9 mouse cellular contexts compared by ENCODE assay signal in genomic region chr9:114057090-114057796, GRCm38 (mm10). TPM values are rescaled to one million over a fixed set of nuclear protein-coding genes. Genes with fewer than 3 reads are reported as not detected.
DNase-seq lines count a peak whose midpoint lies in the region; ATAC-seq and TF ChIP-seq lines count a peak whose summit lies in the region.
"Had no signal": no experiment of that assay in that cellular context is flagged by ENCODE, and none has a peak within 500 bp of the region (broad histone marks: within the 10 kb centered on the region; RNA-seq: fewer than 3 reads in every experiment).

Susd5 (plus strand) TSS chr9:114057140.

- no peaks in the 10 kb centered on the region for H3K9me3 ChIP-seq in kidney, embryonic 14.5 days (ENCODE audit: control insufficient read depth, low read length)
- H3K9me3 ChIP-seq in limb, embryonic 15.5 days, result no peaks in the 10 kb centered on the region

- no peak for DNase-seq in kidney, postnatal 25 days
- DNase-seq in Muller cell, postnatal 12 days (ENCODE audit: inconsistent ontology term), result peak; percentile 59
- no peak for DNase-seq in urinary bladder, postnatal 10 days (ENCODE audit: low spot score)
- DNase-seq in spleen, postnatal 14 days (ENCODE audit: low spot score in 2 of 2), result no peak

- TF ChIP-seq CTCF in embryonic fibroblast, embryonic 13.5 days (IDR thresholded peaks at IDR 0.05; ENCODE audit: borderline replicate concordance, insufficient read depth, low read length), result no peak

- H3K9ac ChIP-seq in kidney, embryonic 14.5 days (ENCODE audit: low read depth, low read length), result peak within 1 kb of the TSS; percentile 25; the same call in 1 of the 2 replicates
- peak within 1 kb of the TSS; percentile 29 for H3K9ac ChIP-seq in limb, embryonic 15.5 days

- TF ChIP-seq POLR2A in embryonic fibroblast, embryonic 13.5 days (IDR thresholded peaks at IDR 0.05; ENCODE audit: low read depth, low read length), result no peak

- ATAC-seq in kidney, embryonic 14.5 days (ENCODE audit: low FRiP score, low TSS enrichment), result peak; percentile 72
- ATAC-seq in limb, embryonic 15.5 days (ENCODE audit: insufficient number of reproducible peaks, low FRiP score, low TSS enrichment, low read depth), result peak; percentile 66; the same call in 1 of the 2 replicates
- no peak for ATAC-seq in megakaryocyte-erythroid progenitor cell, adult 5-6 weeks (replicated peaks; ENCODE audit: low FRiP score, low TSS enrichment, poor library complexity, severe bottlenecking)
- ATAC-seq: Patski had no signal

- H3K4me2 ChIP-seq in kidney, embryonic 14.5 days (replicated peaks; ENCODE audit: low read depth, low read length), result peak within 1 kb of the TSS; percentile 87
- peak within 1 kb of the TSS; percentile 83 for H3K4me2 ChIP-seq in limb, embryonic 15.5 days

- no peak within 1 kb of the TSS for H3K27ac ChIP-seq in kidney, embryonic 14.5 days (ENCODE audit: low read depth, low read length)
- no peak within 1 kb of the TSS for H3K27ac ChIP-seq in embryonic fibroblast, embryonic 13.5 days (ENCODE audit: insufficient read depth, low read length)
- peak within 1 kb of the TSS; percentile 55 for H3K27ac ChIP-seq in limb, embryonic 15.5 days

- peak within 1 kb of the TSS; percentile 54 for H3K4me3 ChIP-seq in kidney, embryonic 14.5 days (ENCODE audit: low read length)
- H3K4me3 ChIP-seq in embryonic fibroblast, embryonic 13.5 days (ENCODE audit: insufficient read depth, low read length), result 0 out of 2 replicates have a peak within 1 kb of the TSS, but pooled peaks have one; percentile 6
- peak within 1 kb of the TSS; percentile 51 for H3K4me3 ChIP-seq in limb, embryonic 15.5 days

- WGBS in kidney, embryonic 14.5 days, result under 1% methylated on average over 58 of the region's 60 CpGs
- under 1% methylated on average over 59 of the region's 60 CpGs for WGBS in limb, embryonic 15.5 days

- H3K36me3 ChIP-seq in kidney, embryonic 14.5 days (ENCODE audit: control insufficient read depth, insufficient read depth, low read length), result no peaks in the 10 kb centered on the region
- H3K36me3 ChIP-seq in limb, embryonic 15.5 days, result no peaks in the 10 kb centered on the region

- H3K27me3 ChIP-seq in kidney, embryonic 14.5 days (ENCODE audit: control insufficient read depth, insufficient read depth, low read length), result peaks cover 34% of the 10 kb centered on the region
- peaks cover 37% of the 10 kb centered on the region for H3K27me3 ChIP-seq in limb, embryonic 15.5 days

- no peaks in the 10 kb centered on the region for H3K4me1 ChIP-seq in kidney, embryonic 14.5 days (ENCODE audit: control insufficient read depth, insufficient read depth, low read length)
- no peaks in the 10 kb centered on the region for H3K4me1 ChIP-seq in embryonic fibroblast, embryonic 13.5 days (ENCODE audit: control insufficient read depth, insufficient read depth, low read length)
- peaks cover 8% of the 10 kb centered on the region for H3K4me1 ChIP-seq in limb, embryonic 15.5 days

RNA-seq across cellular contexts. Expression of gene Susd5, which starts in this region (rescaled TPM):
- polyA plus RNA-seq in kidney, embryonic 14.5 days (2014; fragmentation: Nextera tagmentation; extraction: Ambion mirVana), result 0.20 and 0.45 TPM in 2 replicates
- polyA plus RNA-seq in embryonic fibroblast, embryonic 13.5 days (2011; ENCODE audit: insufficient read length, low read depth, missing spikeins), result 0.12 and 0.51 TPM in 2 replicates
- polyA plus RNA-seq in limb, embryonic 15.5 days (2015; fragmentation: Nextera tagmentation; extraction: Ambion mirVana), result 22.9 and 23.9 TPM in 2 replicates
- total RNA-seq in megakaryocyte-erythroid progenitor cell, adult 5-6 weeks (2014; fragmentation: Nextera tagmentation), result not detected in 2 replicates
- total RNA-seq in megakaryocyte-erythroid progenitor cell, adult 5-6 weeks (2017), result not detected in 2 replicates
- polyA plus RNA-seq: Patski had no signal

Comparison
In these comparisons a context has a peak if more than half of its experiments do, and no peak if none do; other contexts are left out.
1. RNA of gene Susd5 (polyA plus RNA-seq): 22.9 to 23.9 TPM in limb, embryonic 15.5 days; 0.12 to 0.51 TPM in embryonic fibroblast, embryonic 13.5 days and 0.20 to 0.45 TPM in kidney, embryonic 14.5 days; every median in the first group is over 10 times any median in the second.
2. Peak in ATAC-seq, H3K4me3 ChIP-seq, H3K9ac ChIP-seq and H3K4me2 ChIP-seq in kidney, embryonic 14.5 days; RNA of the gene not detected or under 1 TPM.
3. Peak in every context shown above with its lines, with median percentiles within 50 percentile points of each other: H3K4me3 ChIP-seq.